Mouse (Mus musculus) CD4-positive, CD25-positive, alpha-beta regulatory T cell, adult 4 months (primary cell): ENCODE data around the gene Rps6kb2. TPM values are rescaled to one million over a fixed set of nuclear protein-coding genes. Genes with fewer than 3 reads are reported as not detected.

Experiments
- ATAC-seq: one replicate; pipeline ENCODE4 v1.8.0; 2017
- polyA plus RNA-seq, 2 experiments: library from polyadenylated mRNA; unstranded; fragments of 100-300 nt; shearing (Covaris generic); gene quantifications; one replicate each; pipeline ENCODE4 v1.2.1; 2017

The Rps6kb2 gene
- polyA plus RNA-seq, 2 experiments from 2014 or later, result 31.7 to 39.0 TPM

GRCm38 (mm10) chr19:4115816-4116215, 47.3 kb downstream of the Rps6kb2 start:
- ATAC-seq, result no peak

DNA sequence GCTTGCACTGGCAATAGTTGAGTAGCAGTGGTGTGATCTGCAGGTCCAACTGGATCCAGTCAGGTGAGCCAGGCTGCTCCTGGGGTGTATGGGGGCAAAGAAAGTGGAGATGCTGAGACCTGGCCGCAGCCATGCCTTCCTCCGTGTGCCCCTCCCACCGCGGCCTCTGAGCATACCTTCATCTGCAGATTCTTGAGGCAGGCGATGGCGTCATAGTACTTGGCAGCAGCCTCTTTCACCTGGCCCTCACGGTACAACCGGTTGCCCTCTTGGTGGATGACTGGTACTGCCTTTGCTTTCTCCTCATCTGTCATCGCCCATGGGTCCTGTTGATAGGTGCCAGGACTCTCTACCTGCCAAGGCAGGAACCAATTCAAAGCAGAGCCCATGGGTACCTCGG, 48.0 kb downstream of the Rps6kb2 start:
- ATAC-seq, result no peak

GRCm38 (mm10) chr19:4114551-4114950, 48.6 kb downstream of the Rps6kb2 start:
- ATAC-seq, result no peak

DNA sequence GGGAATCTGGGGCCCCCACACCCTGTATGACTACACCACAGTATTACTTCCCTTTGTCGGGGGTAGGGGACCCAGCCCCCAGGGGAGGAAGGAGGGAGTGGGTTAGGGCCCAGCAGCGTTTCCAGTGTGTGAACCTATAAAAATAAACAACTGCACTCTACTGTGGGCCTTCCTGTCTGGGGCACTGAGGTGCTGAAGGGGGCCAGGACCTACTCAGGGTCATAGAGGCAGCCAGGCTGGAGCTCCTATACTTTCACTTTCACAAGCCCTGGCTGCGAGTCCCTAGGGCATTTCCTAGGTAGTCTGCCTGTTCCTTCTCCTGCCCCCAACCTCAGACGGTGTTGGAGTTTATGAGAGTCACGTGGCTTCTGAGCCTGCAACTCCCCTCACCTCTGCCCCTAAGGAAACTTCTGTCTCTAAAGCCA, 49.3 kb downstream of the Rps6kb2 start:
- peak; percentile 84 for ATAC-seq

DNA sequence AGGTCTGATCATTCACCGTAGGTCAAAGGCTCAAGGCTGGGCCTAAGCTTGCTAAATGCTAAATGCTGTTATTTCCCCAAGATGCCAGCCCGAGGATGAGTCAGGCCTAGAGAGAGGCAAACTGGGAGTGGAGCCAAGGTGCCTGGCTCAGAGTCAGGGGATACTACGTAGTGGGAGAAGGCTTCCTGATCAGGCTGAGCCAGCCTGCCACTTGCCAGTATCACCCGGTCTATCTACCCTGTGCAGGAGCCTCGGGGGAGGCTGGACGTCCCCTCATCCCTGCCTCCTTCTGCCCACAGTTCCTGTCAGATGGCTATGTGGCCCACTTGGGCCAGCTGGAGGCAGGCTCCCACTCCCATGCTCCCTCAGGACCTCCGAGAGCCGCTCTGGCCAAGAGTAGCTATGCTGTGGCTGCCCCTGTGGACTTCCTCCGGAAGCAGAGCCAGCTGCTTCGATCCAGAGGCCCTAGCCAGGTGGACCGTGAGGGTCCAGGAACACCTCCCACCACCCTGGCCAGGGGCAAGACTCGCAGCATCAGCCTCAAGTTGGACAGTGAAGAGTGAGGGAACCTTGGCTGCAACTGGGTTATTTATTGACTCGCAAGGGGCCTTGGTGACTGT, 49.9 kb downstream of the Rps6kb2 start:
- ATAC-seq, result peak; percentile 19

DNA sequence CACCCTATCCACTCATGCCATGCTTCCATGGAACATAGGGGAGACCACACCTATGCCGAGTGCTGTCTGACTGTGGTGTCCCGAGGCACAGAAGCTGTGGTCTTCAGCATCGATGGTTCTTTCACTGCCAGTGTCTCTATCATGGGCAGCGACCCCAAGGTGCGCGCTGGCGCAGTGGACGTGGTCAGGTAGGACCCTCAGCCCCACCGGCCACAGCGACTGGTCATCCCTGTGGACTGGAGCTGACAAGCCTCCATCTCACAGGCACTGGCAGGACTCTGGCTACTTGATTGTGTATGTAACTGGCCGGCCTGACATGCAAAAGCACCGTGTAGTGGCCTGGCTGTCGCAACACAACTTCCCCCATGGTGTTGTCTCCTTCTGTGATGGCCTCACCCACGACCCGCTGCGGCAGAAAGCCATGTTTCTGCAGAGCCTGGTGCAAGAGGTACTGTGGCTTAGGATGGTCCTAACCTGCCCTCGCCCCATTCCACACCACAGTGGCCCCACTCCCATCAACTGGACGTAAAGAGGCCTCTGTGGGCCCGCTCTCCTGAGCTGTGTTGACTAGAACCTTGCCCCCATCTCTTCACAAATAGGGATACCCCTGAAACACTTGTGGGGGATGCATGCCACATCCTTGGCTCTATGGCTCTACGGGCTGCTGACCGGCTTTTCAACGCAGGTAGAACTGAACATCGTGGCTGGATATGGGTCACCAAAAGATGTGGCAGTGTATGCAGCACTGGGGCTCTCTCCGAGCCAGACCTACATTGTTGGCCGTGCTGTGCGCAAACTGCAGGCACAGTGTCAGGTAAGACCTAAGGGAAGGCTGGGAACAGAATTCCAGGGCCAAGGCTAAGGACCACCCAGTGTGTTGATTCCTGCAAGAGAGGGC, 50.8 kb downstream of the Rps6kb2 start:
- ATAC-seq, result no peak

GRCm38 (mm10) chr19:4108535-4108934, 54.6 kb downstream of the Rps6kb2 start:
- no peak for ATAC-seq

DNA sequence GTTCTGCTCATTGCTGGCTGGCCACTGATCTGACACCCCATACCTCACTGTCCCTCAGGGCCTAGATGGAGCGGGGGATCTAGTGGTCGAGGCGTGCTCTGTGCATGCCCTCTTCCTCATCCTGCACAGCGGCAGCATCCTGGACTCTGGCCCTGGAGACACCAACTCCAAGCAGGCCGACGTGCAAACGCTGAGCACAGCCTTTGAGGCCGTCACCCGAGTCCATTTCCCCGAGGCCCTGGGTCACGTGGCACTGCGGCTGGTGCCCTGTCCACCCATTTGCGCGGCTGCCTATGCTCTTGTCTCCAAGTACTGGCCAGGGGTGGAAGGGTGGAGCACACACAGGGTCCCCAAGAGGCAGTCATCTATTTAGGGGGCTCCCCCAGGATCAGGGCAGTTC, 56.5 kb downstream of the Rps6kb2 start:
- ATAC-seq, result no peak

DNA sequence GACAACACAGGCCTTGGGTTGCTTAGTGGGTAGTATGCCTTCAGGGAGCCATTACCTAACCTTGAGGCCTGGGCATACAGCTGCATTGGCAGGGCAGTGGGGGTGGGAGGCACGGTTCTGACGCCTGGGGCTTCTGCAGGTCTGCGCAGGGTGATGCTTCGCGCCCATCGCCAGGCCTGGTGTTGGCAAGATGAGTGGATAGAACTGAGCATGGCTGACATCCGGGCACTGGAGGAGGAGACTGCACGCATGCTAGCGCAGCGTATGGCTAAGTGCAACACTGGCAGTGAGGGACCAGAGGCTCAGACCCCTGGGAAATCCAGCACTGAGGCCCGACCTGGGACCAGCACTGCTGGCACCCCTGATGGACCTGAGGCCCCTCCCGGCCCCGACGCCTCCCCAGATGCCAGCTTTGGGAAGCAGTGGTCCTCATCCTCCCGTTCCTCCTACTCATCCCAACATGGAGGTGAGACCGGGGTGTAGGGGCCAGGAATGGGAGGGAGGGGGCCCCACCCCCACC, 58.4 kb downstream of the Rps6kb2 start:
- no peak for ATAC-seq

Other genes with a start within 250 kb of the Rps6kb2 start
- under 1 TPM in 1 of 2 experiments, not detected in 1; 0.85 TPM for gene Aldh3b1, start 233.5 kb downstream of the Rps6kb2 start, polyA plus RNA-seq
- gene Unc93b1, start 228.2 kb downstream of the Rps6kb2 start, polyA plus RNA-seq, result 10 to 100 TPM; 20.8 to 54.2 TPM
- not detected for gene Aldh3b3, start 204.7 kb downstream of the Rps6kb2 start, polyA plus RNA-seq
- gene Aldh3b2, start 191.0 kb downstream of the Rps6kb2 start, polyA plus RNA-seq, result not detected
- 1 to 10 TPM in 1 of 2 experiments, not detected in 1; 1.5 TPM for gene Acy3, start 176.8 kb downstream of the Rps6kb2 start, polyA plus RNA-seq
- not detected for gene Tbx10, start 170.6 kb downstream of the Rps6kb2 start, polyA plus RNA-seq
- 10 to 100 TPM; 10.7 to 15.2 TPM for gene Nudt8, start 162.8 kb downstream of the Rps6kb2 start, polyA plus RNA-seq
- gene Gm49405, start 162.7 kb downstream of the Rps6kb2 start, polyA plus RNA-seq, result under 1 TPM; 0.78 to 0.96 TPM
- 1 to 10 TPM; 1.1 to 2.1 TPM for gene Doc2g, start 160.0 kb downstream of the Rps6kb2 start, polyA plus RNA-seq
- gene Ndufv1, start 150.5 kb downstream of the Rps6kb2 start, polyA plus RNA-seq, result 100 to 1,000 TPM; 109 to 164 TPM
- 100 to 1,000 TPM; 543 to 655 TPM for gene Gstp1, start 125.4 kb downstream of the Rps6kb2 start, polyA plus RNA-seq
- 1 to 10 TPM; 4.2 to 5.3 TPM for gene Gstp2, start 117.3 kb downstream of the Rps6kb2 start, polyA plus RNA-seq
- gene Gstp3, start 103.8 kb downstream of the Rps6kb2 start, polyA plus RNA-seq, result 100 to 1,000 TPM; 158 to 206 TPM
- not detected for gene Cabp2, start 81.8 kb downstream of the Rps6kb2 start, polyA plus RNA-seq
- 100 to 1,000 TPM; 328 to 403 TPM for gene Cdk2ap2, start 66.2 kb downstream of the Rps6kb2 start, polyA plus RNA-seq
- gene Pitpnm1, start 63.4 kb downstream of the Rps6kb2 start, polyA plus RNA-seq, result 100 to 1,000 TPM in 1 of 2 experiments, 10 to 100 TPM in 1; 98.7 to 113 TPM
- 100 to 1,000 TPM; 179 to 208 TPM for gene Aip, start 37.5 kb downstream of the Rps6kb2 start, polyA plus RNA-seq
- under 1 TPM in 1 of 2 experiments, not detected in 1; 0.29 TPM for gene Gpr152, start 23.6 kb downstream of the Rps6kb2 start, polyA plus RNA-seq
- under 1 TPM; 0.79 to 0.92 TPM for gene Cabp4, start 19.3 kb downstream of the Rps6kb2 start, polyA plus RNA-seq
- gene Coro1b, start 14.7 kb downstream of the Rps6kb2 start, polyA plus RNA-seq, result 100 to 1,000 TPM; 236 to 310 TPM
- 100 to 1,000 TPM; 836 to 870 TPM for gene Ptprcap, start 9.8 kb downstream of the Rps6kb2 start, polyA plus RNA-seq
- 10 to 100 TPM in 1 of 2 experiments, 1 to 10 TPM in 1; 9.4 to 11.9 TPM for gene Carns1, start 12.1 kb upstream of the Rps6kb2 start, polyA plus RNA-seq
- gene Tbc1d10c, start 27.9 kb upstream of the Rps6kb2 start, polyA plus RNA-seq, result 100 to 1,000 TPM; 594 to 924 TPM
- 100 to 1,000 TPM; 835 to 936 TPM for gene Ppp1ca, start 28.7 kb upstream of the Rps6kb2 start, polyA plus RNA-seq
- gene Rad9a, start 38.3 kb upstream of the Rps6kb2 start, polyA plus RNA-seq, result 10 to 100 TPM; 63.6 to 83.6 TPM
- 10 to 100 TPM; 35.0 to 46.5 TPM for gene Clcf1, start 50.9 kb upstream of the Rps6kb2 start, polyA plus RNA-seq
- gene AC109138.7, start 51.0 kb upstream of the Rps6kb2 start, polyA plus RNA-seq, result not detected
- 100 to 1,000 TPM; 117 to 127 TPM for gene Pold4, start 68.5 kb upstream of the Rps6kb2 start, polyA plus RNA-seq
- gene Ssh3, start 105.8 kb upstream of the Rps6kb2 start, polyA plus RNA-seq, result 10 to 100 TPM in 1 of 2 experiments, 1 to 10 TPM in 1; 8.1 to 15.9 TPM
- 1 to 10 TPM; 2.4 to 2.5 TPM for gene Ankrd13d, start 119.8 kb upstream of the Rps6kb2 start, polyA plus RNA-seq
- 100 to 1,000 TPM in 1 of 2 experiments, 10 to 100 TPM in 1; 93.7 to 101 TPM for gene Grk2, start 142.9 kb upstream of the Rps6kb2 start, polyA plus RNA-seq
- gene Kdm2a, start 234.9 kb upstream of the Rps6kb2 start, polyA plus RNA-seq, result 10 to 100 TPM; 90.1 to 95.4 TPM